ENCODE assay signal across 17 mouse cellular contexts in genomic region chr8:110465606-110466005, GRCm38 (mm10).
DNase-seq lines count a peak whose midpoint lies in the region; ATAC-seq lines count a peak whose summit lies in the region.
"Had no signal": no experiment of that assay in that cellular context is flagged by ENCODE, and none has a peak within 500 bp of the region (broad histone marks: within the 10 kb centered on the region; RNA-seq: fewer than 3 reads in every experiment).

No protein-coding gene starts in this region.

- 0 out of 2 replicates have a peak, but pooled peaks have one; percentile 27 for ATAC-seq in forebrain, embryonic 13.5 days
- ATAC-seq in hindbrain, embryonic 16.5 days = peak; percentile 76
- no peak for ATAC-seq in erythroid progenitor cell, adult 5-6 weeks (replicated peaks; ENCODE audit: low FRiP score, poor library complexity, severe bottlenecking)
- no peak for ATAC-seq in liver, embryonic 11.5 days (replicated peaks; ENCODE audit: low FRiP score)
- ATAC-seq: inflammation-experienced regulatory T-cells, adult 6 months had no signal

- no peaks in the 10 kb centered on the region for H3K9me3 ChIP-seq in forebrain, embryonic 13.5 days (replicated peaks)
- H3K9me3 ChIP-seq in forebrain, embryonic 10.5 days = no peaks in the 10 kb centered on the region
- no peaks in the 10 kb centered on the region for H3K9me3 ChIP-seq in hindbrain, embryonic 16.5 days (ENCODE audit: control insufficient read depth, low read length)
- H3K9me3 ChIP-seq in liver, embryonic 11.5 days (ENCODE audit: control insufficient read depth, low read length) = no peaks in the 10 kb centered on the region
- H3K9me3 ChIP-seq: embryonic facial prominence, embryonic 12.5 days; limb, embryonic 15.5 days had no signal

- no peak overlapping the region for H3K4me3 ChIP-seq in forebrain, embryonic 13.5 days
- no peak overlapping the region for H3K4me3 ChIP-seq in forebrain, embryonic 10.5 days
- no peak overlapping the region for H3K4me3 ChIP-seq in hindbrain, embryonic 16.5 days (ENCODE audit: low read length)
- no peak overlapping the region for H3K4me3 ChIP-seq in liver, embryonic 11.5 days (ENCODE audit: low read depth, low read length)
- H3K4me3 ChIP-seq: embryonic facial prominence, embryonic 12.5 days; left cerebral cortex, adult 2 months; limb, embryonic 15.5 days had no signal

- H3K4me1 ChIP-seq in forebrain, embryonic 13.5 days = peaks cover 7% of the 10 kb centered on the region
- H3K4me1 ChIP-seq in forebrain, embryonic 10.5 days = peaks cover 8% of the 10 kb centered on the region
- no peaks in the 10 kb centered on the region; the same call in 1 of the 2 replicates for H3K4me1 ChIP-seq in hindbrain, embryonic 16.5 days (ENCODE audit: control insufficient read depth, insufficient read depth, low read depth, low read length)
- H3K4me1 ChIP-seq in liver, embryonic 11.5 days (replicated peaks; ENCODE audit: control insufficient read depth, insufficient read depth, low read length) = no peaks in the 10 kb centered on the region
- H3K4me1 ChIP-seq: embryonic facial prominence, embryonic 12.5 days; limb, embryonic 15.5 days had no signal

- H3K36me3 ChIP-seq in forebrain, embryonic 13.5 days (ENCODE audit: poor library complexity, severe bottlenecking) = no peaks in the 10 kb centered on the region
- H3K36me3 ChIP-seq in forebrain, embryonic 10.5 days (replicated peaks) = no peaks in the 10 kb centered on the region
- H3K36me3 ChIP-seq in hindbrain, embryonic 16.5 days (ENCODE audit: control insufficient read depth, insufficient read depth, low read length) = no peaks in the 10 kb centered on the region
- H3K36me3 ChIP-seq in liver, embryonic 11.5 days (ENCODE audit: control insufficient read depth, insufficient read depth, low read length) = no peaks in the 10 kb centered on the region
- H3K36me3 ChIP-seq: embryonic facial prominence, embryonic 12.5 days; limb, embryonic 15.5 days had no signal

- 25% methylated on average over 9 of the region's 9 CpGs for WGBS in forebrain, embryonic 13.5 days
- WGBS in forebrain, embryonic 10.5 days = 54% methylated on average over 9 of the region's 9 CpGs
- 42% methylated on average over 9 of the region's 9 CpGs for WGBS in hindbrain, embryonic 16.5 days
- WGBS in liver, embryonic 11.5 days = 84% methylated on average over 9 of the region's 9 CpGs

- no peaks in the 10 kb centered on the region for H3K27me3 ChIP-seq in forebrain, embryonic 13.5 days
- no peaks in the 10 kb centered on the region for H3K27me3 ChIP-seq in forebrain, embryonic 10.5 days (ENCODE audit: poor library complexity, severe bottlenecking)
- H3K27me3 ChIP-seq in hindbrain, embryonic 16.5 days (replicated peaks; ENCODE audit: control insufficient read depth, insufficient read depth, low read length) = no peaks in the 10 kb centered on the region
- H3K27me3 ChIP-seq in liver, embryonic 11.5 days (replicated peaks; ENCODE audit: control insufficient read depth, insufficient read depth, low read length) = no peaks in the 10 kb centered on the region
- H3K27me3 ChIP-seq: embryonic facial prominence, embryonic 12.5 days; limb, embryonic 15.5 days had no signal

- H3K4me2 ChIP-seq in forebrain, embryonic 13.5 days = no peak overlapping the region
- H3K4me2 ChIP-seq in hindbrain, embryonic 16.5 days (ENCODE audit: low read length) = no peak overlapping the region
- no peak overlapping the region for H3K4me2 ChIP-seq in liver, embryonic 11.5 days
- H3K4me2 ChIP-seq: embryonic facial prominence, embryonic 12.5 days; limb, embryonic 15.5 days had no signal

- DNase-seq in forebrain, embryonic 10.5 days (ENCODE audit: extremely low spot score, low spot score) = no peak
- DNase-seq in right cerebral cortex, postnatal 14 days = peak; percentile 13
- DNase-seq in right cerebral cortex, postnatal 25 days = no peak
- no peak for DNase-seq in urinary bladder, adult 2 months (ENCODE audit: low spot score)
- no peak for DNase-seq in liver, embryonic 11.5 days (ENCODE audit: low spot score)
- DNase-seq: adrenal gland, adult 2 months; cerebellum, adult 9-10 months; gastrocnemius, postnatal 10 days; lung, adult 2 months; lung, postnatal 4 days had no signal

- no peak overlapping the region for H3K27ac ChIP-seq in forebrain, embryonic 13.5 days
- H3K27ac ChIP-seq in forebrain, embryonic 10.5 days = no peak overlapping the region
- no peak overlapping the region for H3K27ac ChIP-seq in hindbrain, embryonic 16.5 days (ENCODE audit: low read depth, low read length)
- H3K27ac ChIP-seq in liver, embryonic 11.5 days (ENCODE audit: low read depth, low read length) = no peak overlapping the region
- H3K27ac ChIP-seq: embryonic facial prominence, embryonic 12.5 days; left cerebral cortex, adult 2 months; limb, embryonic 15.5 days had no signal

- H3K9ac ChIP-seq in forebrain, embryonic 13.5 days = no peak overlapping the region
- H3K9ac ChIP-seq in hindbrain, embryonic 16.5 days (ENCODE audit: low read depth, low read length) = no peak overlapping the region
- H3K9ac ChIP-seq in liver, embryonic 11.5 days (ENCODE audit: low read depth, low read length) = no peak overlapping the region
- H3K9ac ChIP-seq: embryonic facial prominence, embryonic 12.5 days; limb, embryonic 15.5 days had no signal

Comparison
In these comparisons a context has a peak if more than half of its experiments do, and no peak if none do; other contexts are left out.
1. ATAC-seq: peak in forebrain, embryonic 13.5 days (single experiment) and hindbrain, embryonic 16.5 days (single experiment); none in erythroid progenitor cell, adult 5-6 weeks (single experiment) and liver, embryonic 11.5 days (single experiment).